Mouse (Mus musculus) common myeloid progenitor, adult 5-6 weeks (primary cell): ENCODE results near the gene Flrt3. TPM values are rescaled to one million over a fixed set of nuclear protein-coding genes. Genes with fewer than 3 reads are reported as not detected.

ENCODE experiments used
- ATAC-seq: replicated peaks from 2 replicates; pipeline ENCODE4 v1.8.0; 2016; ENCODE audit warnings: low read depth, mild to moderate bottlenecking, moderate TSS enrichment, inconsistent platforms; ENCODE audit not compliant: poor library complexity, severe bottlenecking
- total RNA-seq: library from RNA; stranded (forward); fragments of 200-1000, 187-1606 nt; gene quantifications from 2 replicates; pipeline ENCODE4 v1.2.3, GENCODE M21; 2017

Gene Flrt3
- total RNA-seq, 1 experiment from 2014 or later = not detected

- ATAC-seq = no peak
Observed at GRCm38 (mm10) chr2:140653978-140654377, 17.3 kb downstream of the Flrt3 start.

- ATAC-seq = no peak
Observed at GRCm38 (mm10) chr2:140653481-140653880, 17.8 kb downstream of the Flrt3 start.

- ATAC-seq = no peak
Observed at GRCm38 (mm10) chr2:140621730-140622337, 49.4 kb downstream of the Flrt3 start.

GRCm38 (mm10) chr2:140615451-140615850, 55.8 kb downstream of the Flrt3 start:
- no peak for ATAC-seq
